Mouse (Mus musculus): ENCODE data around the gene Atp6v0a4.

Atp6v0a4 gene

GRCm38 (mm10) chr6:38124882-38125281 is 496 bp upstream of the Atp6v0a4 start:
- DNase-seq (ENCODE audit: low spot score) = no peak

GRCm38 (mm10) chr6:38123471-38124206 is 747 bp downstream of the Atp6v0a4 start:
- DNase-seq (ENCODE audit: low spot score) = no peak

GRCm38 (mm10) chr6:38122791-38123190 is 1.6 kb downstream of the Atp6v0a4 start:
- no peak for DNase-seq (ENCODE audit: low spot score)

DNA sequence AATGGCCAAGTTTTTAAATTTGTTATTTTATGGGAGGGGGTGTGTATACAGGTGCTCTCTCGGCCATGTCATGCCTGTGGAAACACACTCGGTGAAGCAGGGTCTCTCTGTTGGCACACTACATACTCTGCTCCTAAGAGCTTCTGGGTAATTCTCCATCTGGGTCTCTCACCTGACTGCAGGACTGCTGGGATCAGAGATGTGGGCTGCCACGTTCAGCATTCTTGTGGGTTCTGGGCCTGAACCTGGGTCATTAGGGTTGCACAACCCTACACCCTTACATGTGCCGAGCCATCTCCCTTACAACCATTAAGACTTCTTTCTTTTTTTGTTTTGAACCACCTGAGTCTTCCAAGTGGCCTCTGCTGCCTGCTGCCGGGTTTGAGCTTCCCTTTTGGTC is 2.5 kb downstream of the Atp6v0a4 start:
- DNase-seq (ENCODE audit: low spot score) = no peak

DNA sequence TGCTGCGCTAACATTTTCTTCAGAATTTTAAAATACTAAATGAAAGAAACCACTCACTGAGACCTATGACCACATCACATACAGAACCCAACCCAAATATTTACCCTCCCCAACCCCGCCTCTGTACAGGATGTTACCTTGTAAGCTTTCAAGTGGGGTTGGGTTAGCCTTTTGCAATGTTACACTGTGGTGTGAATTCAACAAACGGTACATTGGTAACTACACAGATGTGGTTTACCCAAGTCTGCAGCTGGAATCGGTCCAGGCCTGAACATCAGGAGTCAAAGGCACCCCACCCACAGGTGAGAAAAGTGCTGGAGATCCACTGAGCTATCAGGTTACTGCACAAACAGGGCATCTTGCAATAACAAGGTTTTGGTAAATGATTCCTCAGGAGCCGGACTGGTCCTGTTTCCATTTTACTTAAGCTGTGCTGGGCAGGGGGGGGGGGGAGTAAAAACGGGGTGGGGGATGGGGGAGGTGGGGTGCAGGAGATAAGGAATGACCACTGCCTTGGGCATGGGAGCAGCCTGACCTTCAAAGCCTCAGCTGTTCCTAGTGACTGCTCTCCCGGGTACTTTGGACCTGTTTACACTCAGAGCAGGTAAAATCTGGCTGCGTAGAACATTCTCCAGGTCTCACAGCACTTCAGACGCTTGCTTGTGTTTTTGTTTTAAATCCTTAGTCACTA is 3.6 kb downstream of the Atp6v0a4 start:
- DNase-seq (ENCODE audit: low spot score) = no peak

- DNase-seq (ENCODE audit: low spot score) = no peak
These were observed 6.0 kb downstream of the Atp6v0a4 start for GRCm38 (mm10) chr6:38118341-38118740.

DNA sequence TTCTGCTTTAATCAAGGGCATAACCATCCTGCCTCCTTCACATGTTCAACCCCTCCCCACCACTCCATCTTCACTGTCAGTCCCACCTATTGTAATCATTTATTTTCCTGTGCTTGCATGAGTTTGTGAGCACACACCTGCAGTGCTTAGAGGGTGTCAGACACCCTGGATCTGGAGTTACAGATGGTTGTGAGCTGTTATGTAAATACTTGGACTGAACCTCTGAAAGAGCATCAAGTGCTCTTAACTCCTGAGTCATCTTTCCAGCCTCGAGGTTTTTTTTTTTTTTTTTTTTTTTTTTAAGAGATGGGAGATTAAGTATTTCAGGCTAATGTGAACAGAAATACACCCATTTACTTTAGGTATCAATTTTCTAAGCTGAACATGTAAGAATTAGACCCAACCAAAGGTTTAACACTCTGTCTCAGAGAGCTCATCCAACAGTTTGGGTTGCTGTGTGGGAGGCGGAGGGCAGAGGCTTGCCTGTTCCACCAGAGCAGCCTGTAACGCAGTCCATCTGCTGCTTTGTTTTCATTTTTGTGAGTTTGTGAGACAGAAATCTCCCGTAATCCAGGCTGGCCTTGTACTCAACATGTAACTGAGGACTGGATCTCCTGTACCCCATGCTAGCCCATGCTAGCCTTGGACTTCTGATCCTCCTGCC is 8.1 kb downstream of the Atp6v0a4 start:
- no peak for DNase-seq (ENCODE audit: low spot score)

- DNase-seq (ENCODE audit: low spot score) = no peak
These were observed 13.5 kb downstream of the Atp6v0a4 start for GRCm38 (mm10) chr6:38110859-38111258.

DNA sequence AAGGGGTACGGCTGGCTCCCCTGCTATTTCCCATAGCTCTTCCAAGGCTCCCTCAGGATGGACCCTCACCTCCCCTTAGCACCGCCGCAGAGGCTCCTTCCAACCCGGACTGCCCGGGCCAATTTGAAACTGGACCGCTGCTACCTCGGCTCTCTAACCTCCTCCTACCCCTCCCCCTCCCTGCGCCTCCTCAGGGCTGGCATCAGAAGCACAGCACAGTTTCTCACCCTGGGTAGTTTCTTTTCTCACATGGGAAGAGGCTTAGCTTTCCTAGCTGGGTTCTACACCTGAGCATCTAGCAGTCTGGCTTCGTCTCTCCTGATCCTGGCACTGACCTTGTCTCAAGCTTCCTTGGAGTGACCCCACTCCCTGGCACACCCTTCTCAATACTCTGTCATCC is 14.5 kb downstream of the Atp6v0a4 start:
- no peak for DNase-seq (ENCODE audit: low spot score)

DNA sequence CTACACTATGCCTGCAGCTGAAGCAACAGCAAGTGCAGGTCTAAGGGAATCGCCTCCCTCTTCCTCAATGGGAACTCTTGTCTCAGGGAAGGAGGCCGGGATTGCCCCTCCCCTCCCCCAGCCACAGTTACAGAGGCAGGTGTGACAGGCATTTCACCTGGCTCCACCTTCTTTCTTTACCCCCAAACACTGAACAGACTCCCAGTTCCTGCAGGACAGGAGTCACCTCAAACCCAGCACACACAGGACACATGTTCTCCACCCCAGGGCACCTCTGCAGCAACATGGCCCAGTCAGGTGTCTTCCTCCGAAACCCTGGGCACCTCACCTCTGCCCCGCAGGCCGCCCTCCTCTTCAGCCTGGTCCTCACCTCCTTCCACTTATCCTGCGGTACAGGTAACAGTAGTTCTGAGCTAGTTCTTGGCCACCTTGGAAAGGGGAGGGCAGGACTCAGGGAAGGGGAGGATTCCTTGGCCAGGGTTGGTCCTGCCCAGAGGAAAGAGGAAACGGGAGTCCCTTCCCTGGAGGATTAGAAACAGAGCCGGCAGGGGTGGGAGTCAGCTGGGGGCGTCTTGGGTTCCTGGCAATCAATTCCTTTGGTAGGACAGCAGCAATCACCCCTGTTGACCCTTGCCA is 15.1 kb downstream of the Atp6v0a4 start, which contains the start of gene Tmem213:
Gene Tmem213 (plus strand): TSS at position 96 of the 636 bp plus-strand sequence.
- DNase-seq (ENCODE audit: low spot score) = no peak

- DNase-seq (ENCODE audit: low spot score) = no peak
These were observed 15.9 kb downstream of the Atp6v0a4 start for GRCm38 (mm10) chr6:38108449-38108848.

- DNase-seq (ENCODE audit: low spot score) = no peak
These were observed 18.5 kb downstream of the Atp6v0a4 start for GRCm38 (mm10) chr6:38105924-38106323.

GRCm38 (mm10) chr6:38103775-38104174 is 20.6 kb downstream of the Atp6v0a4 start:
- DNase-seq (ENCODE audit: low spot score) = no peak

GRCm38 (mm10) chr6:38102216-38102795 is 22.1 kb downstream of the Atp6v0a4 start:
- DNase-seq (ENCODE audit: low spot score) = no peak

- DNase-seq (ENCODE audit: low spot score) = no peak
These were observed 27.4 kb downstream of the Atp6v0a4 start for GRCm38 (mm10) chr6:38096961-38097370.

DNA sequence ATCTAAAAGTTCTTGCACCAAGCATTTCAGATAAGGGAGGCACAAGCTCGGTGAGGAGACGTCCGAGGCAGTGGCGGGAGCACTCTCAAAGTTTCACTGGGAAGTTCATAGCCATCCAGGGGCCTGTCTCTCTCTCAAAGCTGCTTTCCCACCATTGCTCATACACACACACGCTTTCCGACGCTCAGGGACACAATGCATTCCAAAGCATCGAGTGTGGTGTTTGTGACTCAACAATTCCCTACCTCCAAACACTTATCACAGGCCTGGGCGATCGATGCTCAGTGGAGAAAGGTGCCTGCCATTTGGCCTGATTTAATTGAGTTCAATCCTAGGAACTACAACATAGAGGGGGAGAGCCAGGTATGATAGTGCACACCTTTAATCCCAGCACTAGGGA is 29.7 kb downstream of the Atp6v0a4 start:
- no peak for DNase-seq (ENCODE audit: low spot score)

GRCm38 (mm10) chr6:38092539-38092938 is 31.8 kb downstream of the Atp6v0a4 start:
- no peak for DNase-seq (ENCODE audit: low spot score)

DNA sequence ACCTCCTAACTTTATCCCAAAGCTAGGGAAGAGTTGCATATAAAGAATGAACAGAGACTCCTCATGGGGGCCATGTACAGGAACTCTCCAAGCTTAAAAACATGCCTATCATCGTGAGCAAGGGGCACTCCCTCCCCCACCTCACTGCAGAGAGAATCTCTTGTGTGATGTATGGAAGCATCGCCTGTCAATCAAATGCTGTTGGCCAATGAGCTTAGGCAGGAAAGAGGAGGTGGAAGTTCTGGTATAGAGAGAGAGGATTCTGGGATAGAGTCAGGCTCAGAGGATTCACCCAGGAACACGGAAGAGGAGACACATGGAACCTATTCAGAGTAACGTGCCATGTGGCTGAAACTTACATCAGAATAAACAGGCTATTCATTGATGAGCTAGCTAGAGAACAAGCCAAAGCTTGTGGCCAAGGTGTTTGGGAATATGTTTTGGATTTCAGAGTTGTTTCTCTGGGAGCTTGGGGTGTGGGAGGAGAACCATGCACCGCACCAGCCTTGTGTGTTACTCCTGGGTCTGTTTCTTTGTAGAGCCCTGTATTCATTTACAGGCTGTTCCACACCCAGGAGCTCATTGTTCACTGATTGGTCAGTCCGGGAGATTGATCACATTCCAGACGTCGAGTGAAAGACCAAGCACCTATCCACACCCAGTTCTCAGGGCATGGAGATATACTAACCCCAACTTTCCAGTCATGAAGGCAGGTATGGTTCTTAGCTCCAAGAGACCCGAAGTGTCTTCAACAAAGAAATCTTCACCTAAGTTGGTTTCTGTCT is 37.0 kb downstream of the Atp6v0a4 start:
- DNase-seq (ENCODE audit: low spot score) = no peak

DNA sequence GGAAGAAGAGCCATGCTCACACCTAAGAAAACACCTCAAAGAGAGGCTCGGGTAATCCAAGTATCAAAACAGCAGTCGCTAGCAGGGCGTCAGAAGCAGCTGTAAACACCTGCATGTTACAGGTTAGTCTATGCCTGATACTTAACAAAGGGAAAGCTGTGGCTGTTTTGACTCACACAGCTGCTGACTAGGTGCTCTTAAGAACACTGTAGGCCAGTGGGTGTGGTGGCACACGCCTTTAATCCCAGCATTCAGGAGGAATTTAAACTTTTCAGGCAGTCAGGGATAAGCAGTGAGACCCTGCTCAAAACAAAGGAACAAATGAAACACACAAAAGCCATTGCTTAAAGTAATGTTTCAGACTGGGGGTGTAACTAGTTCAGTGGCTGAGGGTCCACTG is 41.2 kb downstream of the Atp6v0a4 start:
- DNase-seq (ENCODE audit: low spot score) = no peak

- no peak for DNase-seq (ENCODE audit: low spot score)
These were observed 42.6 kb downstream of the Atp6v0a4 start for GRCm38 (mm10) chr6:38081727-38082341.

GRCm38 (mm10) chr6:38080364-38080763 is 44.0 kb downstream of the Atp6v0a4 start:
- DNase-seq (ENCODE audit: low spot score) = no peak
